Mouse (Mus musculus): ENCODE data around the gene Ltf.

The Ltf gene

GRCm38 (mm10) chr9:111087960-111088359 is 68.9 kb downstream of the Ltf start:
- WGBS, result 29% methylated on average over 5 of the region's 5 CpGs

GRCm38 (mm10) chr9:111088886-111089285 is 69.8 kb downstream of the Ltf start:
- 61% methylated on average over 7 of the region's 7 CpGs for WGBS
